Mouse (Mus musculus): Measurements from ENCODE around the gene Dgcr8. TPM values are rescaled to one million over a fixed set of nuclear protein-coding genes. Genes with fewer than 3 reads are reported as not detected.
A peak's percentile ranks its signal among the peaks of the same experiment; 100 is the strongest.

Dgcr8 gene
- polyA plus RNA-seq, 1 experiment from 2014 or later = 32.4 TPM

DNA sequence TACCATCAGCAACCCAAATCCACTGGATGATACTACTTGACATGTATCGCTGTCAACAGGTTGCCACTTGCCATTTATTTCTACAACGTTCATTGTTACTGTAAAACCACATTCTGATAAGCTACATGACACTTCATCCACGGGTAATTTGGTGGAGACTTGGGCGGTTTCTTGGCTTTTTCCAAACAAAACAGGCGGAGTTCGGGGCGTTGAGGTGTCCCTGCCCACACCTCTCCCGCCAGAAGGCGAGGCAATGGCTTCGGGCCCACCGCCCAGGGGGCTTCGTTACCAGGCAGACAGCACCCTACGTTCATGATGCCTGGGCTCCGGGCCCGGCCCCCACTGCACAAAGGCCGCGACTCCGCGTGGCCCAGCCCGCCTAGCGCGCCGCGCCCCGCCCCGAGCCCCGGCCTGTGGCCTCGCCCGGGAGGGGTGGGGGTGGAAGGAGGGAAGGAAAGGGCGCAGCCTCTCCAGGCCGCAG lies 425 bp downstream of the Dgcr8 start:
- Histone ChIP-seq H3K9me3 (replicated peaks) (no peaks in the 10 kb centered on the region), H3K4me1 (peaks cover 24% of the 10 kb centered on the region), H3K27ac (peak overlapping the region; percentile 94), H3K36me3 (peaks cover 26% of the 10 kb centered on the region), H3K4me2 (peak overlapping the region; percentile 80), H3K27me3 (no peaks in the 10 kb centered on the region), H3K9ac (peak overlapping the region; percentile 98), H3K4me3 (replicated peaks) (peak overlapping the region; percentile 93)
- WGBS = 0% methylated on average over 27 of the region's 31 CpGs
- peak; percentile 93 for ATAC-seq (replicated peaks; ENCODE audit: low FRiP score)

DNA sequence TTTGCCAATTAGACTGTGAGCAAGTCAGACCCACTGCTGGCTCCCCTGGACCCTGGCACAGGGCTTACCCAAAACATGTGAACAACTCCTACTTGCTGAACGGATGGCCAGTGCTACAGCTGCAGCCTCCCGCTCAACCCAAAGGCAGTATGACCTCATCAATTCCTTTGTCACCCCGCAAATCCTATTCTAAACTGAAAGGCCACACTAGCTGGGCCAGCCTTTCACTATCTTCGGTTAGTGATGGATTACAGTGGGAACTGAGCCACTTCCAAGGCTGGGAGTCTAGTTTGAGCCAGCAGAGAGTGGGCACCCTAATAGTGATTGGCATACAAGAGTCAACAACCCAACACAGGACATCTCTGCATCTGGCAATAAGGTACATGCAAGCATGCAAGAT lies 880 bp downstream of the Dgcr8 start:
- ATAC-seq (replicated peaks; ENCODE audit: low FRiP score) = no peak
- Histone ChIP-seq H3K36me3 (peaks cover 30% of the 10 kb centered on the region), H3K27ac (peak overlapping the region; percentile 94; the same call in 1 of the 2 replicates), H3K4me2 (peak overlapping the region; percentile 80), H3K9me3 (replicated peaks) (no peaks in the 10 kb centered on the region), H3K4me3 (replicated peaks) (peak overlapping the region; percentile 93), H3K9ac (peak overlapping the region; percentile 98), H3K27me3 (no peaks in the 10 kb centered on the region), H3K4me1 (peaks cover 24% of the 10 kb centered on the region)
- 0% methylated on average over 4 of the region's 4 CpGs for whole genome bisulfite sequencing

DNA sequence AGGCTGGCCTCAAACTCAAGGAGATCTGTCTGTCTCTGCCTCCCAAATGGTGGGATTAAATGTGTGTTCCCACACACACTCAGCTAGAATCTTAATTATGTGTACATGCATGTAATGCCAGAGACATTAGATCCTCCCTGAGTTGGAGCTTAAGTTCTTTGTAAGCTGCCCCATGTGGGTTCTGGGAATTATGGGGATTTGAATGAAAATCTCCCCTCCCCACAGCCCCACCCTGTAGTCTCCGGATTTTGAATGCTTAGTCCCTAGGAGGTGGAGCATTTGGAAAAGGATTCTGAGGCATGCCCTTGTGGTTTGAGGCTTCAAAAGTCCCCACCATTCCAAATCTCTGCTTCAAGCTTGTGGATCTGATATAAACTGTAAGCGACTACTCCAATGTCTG lies 13.9 kb downstream of the Dgcr8 start:
- H3K9ac ChIP-seq = no peak overlapping the region
- no peak overlapping the region for H3K27ac ChIP-seq
- no peaks in the 10 kb centered on the region for H3K27me3 ChIP-seq
- no peaks in the 10 kb centered on the region for H3K9me3 ChIP-seq (replicated peaks)
- no peak overlapping the region for H3K4me2 ChIP-seq
- ATAC-seq (replicated peaks; ENCODE audit: low FRiP score) = no peak
- peaks cover 95% of the 10 kb centered on the region for H3K36me3 ChIP-seq
- 80% methylated on average over 2 of the region's 2 CpGs for WGBS
- H3K4me3 ChIP-seq (replicated peaks) = no peak overlapping the region
- no peaks in the 10 kb centered on the region for H3K4me1 ChIP-seq

DNA sequence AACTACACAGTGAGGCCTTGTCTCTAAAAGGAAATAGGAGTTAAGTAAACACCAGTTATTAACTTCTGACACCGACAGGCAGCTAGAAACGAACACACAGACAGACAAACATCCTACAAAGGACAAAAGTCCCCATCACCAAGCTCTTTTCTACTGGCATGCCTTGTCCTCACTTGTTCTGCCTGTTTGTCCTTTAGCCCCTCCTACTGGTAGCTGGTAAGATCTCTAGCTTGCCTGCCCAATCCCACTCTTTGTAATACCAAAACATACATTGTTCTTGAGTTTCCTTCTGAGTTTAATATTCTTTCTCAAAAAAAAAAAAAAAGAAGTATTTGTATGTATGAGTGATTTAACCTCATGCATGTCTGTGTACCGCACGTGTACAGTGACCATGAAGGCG lies 20.9 kb downstream of the Dgcr8 start:
- H3K36me3 ChIP-seq = peaks cover 95% of the 10 kb centered on the region
- no peak for ATAC-seq (replicated peaks; ENCODE audit: low FRiP score)
- no peak overlapping the region for H3K27ac ChIP-seq
- no peaks in the 10 kb centered on the region for H3K9me3 ChIP-seq (replicated peaks)
- no peak overlapping the region for H3K4me2 ChIP-seq
- WGBS = 89% methylated on average over 5 of the region's 5 CpGs
- no peak overlapping the region for H3K4me3 ChIP-seq (replicated peaks)
- no peaks in the 10 kb centered on the region for H3K4me1 ChIP-seq
- no peaks in the 10 kb centered on the region for H3K27me3 ChIP-seq
- no peak overlapping the region for H3K9ac ChIP-seq

DNA sequence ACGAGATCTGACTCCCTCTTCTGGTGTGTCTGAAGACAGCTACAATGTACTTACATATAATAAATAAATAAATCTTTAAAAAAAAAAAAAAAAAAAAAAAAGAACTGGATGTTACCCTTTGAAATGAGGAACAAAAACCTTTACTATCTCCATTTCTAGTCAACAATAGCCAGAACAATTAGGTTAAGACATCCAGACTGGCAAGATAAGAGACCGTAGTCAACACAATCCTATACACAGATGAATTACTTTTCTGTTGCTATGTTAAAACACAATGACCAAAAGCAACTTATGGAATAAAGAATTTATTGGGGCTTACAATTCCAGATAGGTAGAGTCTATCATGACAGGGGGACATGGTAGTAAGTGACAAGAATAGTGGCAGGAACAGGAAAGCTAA lies 24.0 kb downstream of the Dgcr8 start:
- no peaks in the 10 kb centered on the region for H3K27me3 ChIP-seq
- no peaks in the 10 kb centered on the region for H3K4me1 ChIP-seq
- H3K36me3 ChIP-seq = peaks cover 93% of the 10 kb centered on the region
- no peak for ATAC-seq (replicated peaks; ENCODE audit: low FRiP score)
- WGBS = 89% methylated on average over 2 of the region's 2 CpGs
- H3K27ac ChIP-seq = no peak overlapping the region
- H3K9me3 ChIP-seq (replicated peaks) = no peaks in the 10 kb centered on the region
- no peak overlapping the region for H3K4me3 ChIP-seq (replicated peaks)
- no peak overlapping the region for H3K4me2 ChIP-seq
- no peak overlapping the region for H3K9ac ChIP-seq

DNA sequence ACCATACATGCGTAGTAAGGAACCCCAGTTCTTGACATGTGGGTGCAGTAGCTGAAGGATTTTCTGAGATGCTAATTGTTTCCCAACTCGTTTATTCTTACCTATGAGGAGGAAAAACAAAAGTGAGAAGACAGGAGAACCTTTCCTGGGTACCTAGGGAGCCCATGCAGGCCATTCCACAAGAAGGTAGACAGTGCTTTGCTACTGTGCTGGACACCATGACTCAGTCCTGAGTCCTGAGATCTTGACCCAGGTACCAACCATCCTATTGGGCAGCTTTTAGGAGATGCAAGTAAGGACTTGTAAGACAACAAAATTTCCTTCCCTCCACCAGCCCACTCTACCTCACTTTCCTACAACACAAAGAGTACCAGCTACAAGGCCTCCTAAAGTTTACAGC lies 30.8 kb downstream of the Dgcr8 start, which contains the start of gene Gm49776:
Gene Gm49776 (minus strand): TSS at position 101 of the 400 bp plus-strand sequence.
- H3K4me2 ChIP-seq = no peak within 1 kb of the TSS
- WGBS = 93% methylated on average over 2 of the region's 2 CpGs

DNA sequence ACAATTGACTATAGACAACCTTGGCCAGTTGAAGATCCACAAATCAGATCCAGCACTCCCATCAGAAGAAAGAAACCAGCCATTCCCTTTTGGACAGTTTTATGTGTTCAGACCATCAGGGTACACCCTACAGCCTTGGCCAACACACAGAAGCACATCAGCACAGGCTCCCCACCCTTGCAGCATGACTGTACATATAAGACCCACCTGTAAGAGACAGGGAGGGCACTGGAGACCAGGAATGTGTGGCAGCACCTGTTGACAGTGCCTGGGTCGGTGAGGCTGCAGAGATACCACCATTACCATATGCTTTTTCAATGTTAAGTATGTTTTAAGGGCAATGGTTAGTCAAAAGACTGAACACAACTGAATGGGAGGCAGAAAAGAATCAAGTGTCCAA lies 35.2 kb downstream of the Dgcr8 start:
- Histone ChIP-seq H3K27me3 (no peaks in the 10 kb centered on the region), H3K9ac (no peak overlapping the region)
- no peak for ATAC-seq (replicated peaks; ENCODE audit: low FRiP score)

More for the DNA sequence above, 30.8 kb downstream of the Dgcr8 start, which contains the start of gene Gm49776:
- no peaks in the 10 kb centered on the region for H3K4me1 ChIP-seq
- H3K4me3 ChIP-seq (replicated peaks) = no peak within 1 kb of the TSS
- H3K9me3 ChIP-seq (replicated peaks) = no peaks in the 10 kb centered on the region
- H3K9ac ChIP-seq = no peak within 1 kb of the TSS
- H3K27me3 ChIP-seq = no peaks in the 10 kb centered on the region
- H3K36me3 ChIP-seq = peaks cover 97% of the 10 kb centered on the region
- H3K27ac ChIP-seq = no peak within 1 kb of the TSS
- ATAC-seq (replicated peaks; ENCODE audit: low FRiP score) = no peak

DNA sequence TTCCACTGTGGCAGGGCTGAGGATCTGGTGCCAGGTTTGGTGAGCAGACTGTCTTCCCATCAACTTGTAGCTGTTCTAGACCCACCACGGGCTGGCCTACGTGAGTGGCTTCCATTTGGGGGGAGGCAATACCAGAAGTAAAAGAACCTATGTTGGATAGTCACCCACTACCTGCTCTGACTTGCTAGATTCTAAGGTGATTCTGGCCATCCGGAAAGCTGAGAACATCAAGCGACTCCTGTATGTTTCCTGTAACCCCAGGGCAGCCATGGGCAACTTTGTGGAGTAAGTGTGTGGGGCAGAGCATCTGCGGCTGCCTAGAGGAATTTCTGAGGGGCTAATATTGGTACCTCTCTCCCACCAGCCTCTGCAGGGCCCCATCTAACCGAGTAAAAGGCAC lies 36.3 kb downstream of the Dgcr8 start:
- no peak overlapping the region for H3K4me3 ChIP-seq (replicated peaks)
- H3K36me3 ChIP-seq = peaks cover 71% of the 10 kb centered on the region
- no peak for ATAC-seq (replicated peaks; ENCODE audit: low FRiP score)
- H3K27ac ChIP-seq = no peak overlapping the region
- no peaks in the 10 kb centered on the region for H3K9me3 ChIP-seq (replicated peaks)
- H3K27me3 ChIP-seq = no peaks in the 10 kb centered on the region
- H3K9ac ChIP-seq = no peak overlapping the region
- WGBS = 84% methylated on average over 6 of the region's 6 CpGs
- peaks cover 23% of the 10 kb centered on the region for H3K4me1 ChIP-seq
- H3K4me2 ChIP-seq = no peak overlapping the region

More for the DNA sequence above, 35.2 kb downstream of the Dgcr8 start:
- no peak overlapping the region for H3K4me3 ChIP-seq (replicated peaks)
- peaks cover 82% of the 10 kb centered on the region for H3K36me3 ChIP-seq
- no peaks in the 10 kb centered on the region for H3K9me3 ChIP-seq (replicated peaks)
- H3K4me1 ChIP-seq = peaks cover 23% of the 10 kb centered on the region
- H3K27ac ChIP-seq = no peak overlapping the region
- WGBS = 84% methylated on average over 1 of the region's 1 CpGs
- H3K4me2 ChIP-seq = no peak overlapping the region

DNA sequence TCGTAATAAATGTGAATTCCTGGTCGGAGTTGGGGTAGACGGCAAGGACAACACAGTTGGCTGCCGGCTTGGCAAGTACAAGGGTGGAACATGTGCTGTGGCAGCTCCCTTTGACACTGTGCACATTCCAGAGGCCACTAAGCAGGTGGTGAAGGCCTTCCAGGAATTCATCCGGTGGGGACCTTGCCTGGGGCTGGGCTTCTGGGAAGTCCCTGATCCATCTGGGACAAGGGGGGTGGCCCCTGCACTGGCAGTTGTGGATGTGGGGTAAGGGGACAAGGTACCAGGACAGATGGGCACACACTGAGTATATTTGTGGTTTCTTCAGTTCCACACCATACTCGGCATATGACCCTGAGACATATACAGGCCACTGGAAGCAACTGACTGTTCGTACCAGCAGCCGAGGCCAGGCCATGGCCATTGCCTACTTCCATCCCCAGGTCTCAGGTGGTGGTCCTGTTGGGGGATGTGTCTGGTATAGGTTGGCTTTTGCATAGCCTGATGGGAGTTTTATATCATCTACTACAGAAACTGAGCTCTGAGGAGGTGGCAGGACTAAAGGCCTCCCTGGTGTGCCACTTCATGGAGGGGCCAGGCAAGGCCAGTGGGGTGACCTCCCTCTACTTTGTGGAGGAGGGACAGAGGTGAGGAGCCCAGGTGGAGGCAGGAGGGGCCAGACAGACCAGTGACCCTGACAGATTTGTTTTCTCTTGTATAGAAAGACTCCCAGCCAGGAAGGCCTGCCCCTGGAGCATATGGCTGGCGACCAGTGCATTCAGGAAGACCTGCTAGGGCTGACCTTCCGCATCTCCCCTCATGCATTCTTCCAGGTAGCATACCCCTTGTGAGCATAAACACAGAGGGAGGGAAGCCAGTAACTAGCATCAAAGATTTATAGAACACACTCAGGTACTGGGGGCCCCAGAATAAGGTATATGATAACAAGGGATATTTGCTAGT lies 37.9 kb downstream of the Dgcr8 start:
- 68% methylated on average over 10 of the region's 10 CpGs for WGBS
- Histone ChIP-seq H3K36me3 (peaks cover 65% of the 10 kb centered on the region), H3K9ac (peak overlapping the region; percentile 21; the same call in 1 of the 2 replicates), H3K4me1 (peaks cover 37% of the 10 kb centered on the region), H3K4me3 (replicated peaks) (peak overlapping the region; percentile 90), H3K27ac (0 out of 2 replicates have a peak overlapping the region, but pooled peaks have one; percentile 18), H3K27me3 (no peaks in the 10 kb centered on the region), H3K9me3 (replicated peaks) (no peaks in the 10 kb centered on the region), H3K4me2 (peak overlapping the region; percentile 75)
- no peak for ATAC-seq (replicated peaks; ENCODE audit: low FRiP score)

DNA sequence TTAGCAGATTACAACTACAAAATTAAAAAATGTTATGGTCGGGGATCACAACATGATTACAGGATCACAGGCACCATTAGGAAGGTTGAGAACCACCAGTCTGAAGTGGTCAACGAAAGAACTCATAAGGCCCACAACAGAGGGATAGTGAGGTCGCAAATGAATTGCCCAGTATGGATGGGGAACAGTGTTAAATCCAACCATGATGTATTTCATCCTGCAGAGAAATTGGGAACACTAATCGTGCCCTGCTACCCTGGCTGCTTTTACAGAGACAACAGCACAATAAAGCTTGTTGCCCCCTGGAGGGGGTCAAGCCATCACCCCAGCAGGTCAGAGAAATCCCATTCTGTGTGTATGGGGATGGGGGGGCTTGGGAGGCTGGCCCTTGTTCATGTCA lies 38.8 kb downstream of the Dgcr8 start:
- peaks cover 42% of the 10 kb centered on the region for H3K4me1 ChIP-seq
- peak overlapping the region; percentile 75 for H3K4me2 ChIP-seq
- H3K4me3 ChIP-seq (replicated peaks) = peak overlapping the region; percentile 90
- H3K9ac ChIP-seq = peak overlapping the region; percentile 89; the same call in 1 of the 2 replicates
- ATAC-seq (replicated peaks; ENCODE audit: low FRiP score) = no peak
- H3K36me3 ChIP-seq = peaks cover 65% of the 10 kb centered on the region
- 62% methylated on average over 4 of the region's 4 CpGs for WGBS
- peak overlapping the region; percentile 95; the same call in 1 of the 2 replicates for H3K27ac ChIP-seq
- H3K9me3 ChIP-seq (replicated peaks) = no peaks in the 10 kb centered on the region
- H3K27me3 ChIP-seq = no peaks in the 10 kb centered on the region

DNA sequence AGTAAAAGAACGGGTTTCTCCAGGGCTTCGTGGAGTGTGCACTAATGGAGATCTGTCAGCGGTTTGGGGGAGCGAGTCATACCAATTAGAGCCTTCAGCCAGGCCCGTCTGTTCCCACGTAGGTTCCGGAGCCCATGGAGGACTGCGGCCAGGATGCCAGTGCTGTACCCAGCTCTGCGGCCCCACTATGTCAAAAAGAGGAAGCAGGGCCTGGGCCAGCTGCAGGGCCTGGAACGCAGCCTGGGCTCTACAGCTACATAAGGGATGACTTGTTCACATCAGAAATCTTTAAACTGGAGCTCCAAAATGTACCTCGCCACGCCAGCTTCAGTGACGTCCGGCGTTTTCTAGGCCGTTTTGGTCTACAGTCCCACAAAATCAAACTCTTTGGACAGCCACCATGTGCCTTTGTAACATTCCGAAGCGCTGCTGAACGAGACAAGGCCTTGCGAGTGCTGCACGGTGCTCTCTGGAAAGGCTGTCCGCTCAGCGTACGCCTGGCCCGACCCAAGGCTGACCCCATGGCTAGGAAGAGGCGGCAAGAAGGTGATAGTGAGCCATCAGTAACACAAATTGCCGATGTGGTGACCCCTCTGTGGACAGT lies 39.6 kb downstream of the Dgcr8 start:
- H3K9me3 ChIP-seq (replicated peaks) = no peaks in the 10 kb centered on the region
- WGBS = 4% methylated on average over 27 of the region's 27 CpGs
- H3K4me1 ChIP-seq = peaks cover 42% of the 10 kb centered on the region
- peak overlapping the region; percentile 75 for H3K4me2 ChIP-seq
- peaks cover 65% of the 10 kb centered on the region for H3K36me3 ChIP-seq
- no peaks in the 10 kb centered on the region for H3K27me3 ChIP-seq
- H3K4me3 ChIP-seq (replicated peaks) = peak overlapping the region; percentile 90
- H3K27ac ChIP-seq = peak overlapping the region; percentile 95
- peak; percentile 5 for ATAC-seq (replicated peaks; ENCODE audit: low FRiP score)
- H3K9ac ChIP-seq = peak overlapping the region; percentile 89

Measured in kidney, embryonic 15.5 days (tissue).